Mouse (Mus musculus) forebrain, embryonic 10.5 days (tissue): ENCODE data around the gene Immp1l. TPM values are rescaled to one million over a fixed set of nuclear protein-coding genes. Genes with fewer than 3 reads are reported as not detected.

Source experiments
- DNase-seq: peaks from one replicate; pipeline ENCODE4 v3.0.0-alpha.2; 2017; ENCODE audit warnings: low spot score; ENCODE audit errors: extremely low spot score
- H3K27ac ChIP-seq: fragments of 300-500 bp; sonication (generic); 2 replicates; pipeline ENCODE4 v1.5.1; 2016; ENCODE audit warnings: mild to moderate bottlenecking
- H3K27me3 ChIP-seq: fragments of 300-500 bp; sonication (generic); 2 replicates; pipeline ENCODE4 v1.6.1; 2016; ENCODE audit warnings: mild to moderate bottlenecking; ENCODE audit not compliant: poor library complexity, severe bottlenecking
- H3K36me3 ChIP-seq: fragments of 300-500 bp; sonication (generic); replicated peaks from 2 replicates; pipeline ENCODE4 v1.6.1; 2016; ENCODE audit warnings: mild to moderate bottlenecking, moderate library complexity
- H3K4me1 ChIP-seq: fragments of 300-500 bp; sonication (generic); 2 replicates; pipeline ENCODE4 v1.6.1; 2016
- H3K4me3 ChIP-seq: fragments of 300-500 bp; sonication (generic); 2 replicates; pipeline ENCODE4 v1.5.1; 2016; ENCODE audit warnings: mild to moderate bottlenecking, moderate library complexity
- H3K9me3 ChIP-seq: fragments of 300-500 bp; sonication (generic); 2 replicates; pipeline ENCODE4 v1.6.1; 2016; ENCODE audit warnings: mild to moderate bottlenecking, moderate library complexity
- WGBS: fragments of 180-500 bp; shearing (Covaris S2); methylation state at CpG from one replicate; pipeline ENCODE4 v1.1.7; 2016; 5-methylcytosine and 5-hydroxymethylcytosine counted together
- microRNA-seq: library from miRNA; unstranded; fragments of <30 nt; microRNA quantifications from one replicate; pipeline ENCODE4, GENCODE M21; 2017
- polyA plus RNA-seq: library from polyadenylated mRNA; unstranded; fragments of >200 nt; fragmentation: Nextera tagmentation; extraction: Ambion mirVana; gene quantifications from 2 replicates; pipeline ENCODE4 v1.2.1, GENCODE M21; 2016

Gene Immp1l
- polyA plus RNA-seq, 1 experiment from 2014 or later = 139 TPM

DNA sequence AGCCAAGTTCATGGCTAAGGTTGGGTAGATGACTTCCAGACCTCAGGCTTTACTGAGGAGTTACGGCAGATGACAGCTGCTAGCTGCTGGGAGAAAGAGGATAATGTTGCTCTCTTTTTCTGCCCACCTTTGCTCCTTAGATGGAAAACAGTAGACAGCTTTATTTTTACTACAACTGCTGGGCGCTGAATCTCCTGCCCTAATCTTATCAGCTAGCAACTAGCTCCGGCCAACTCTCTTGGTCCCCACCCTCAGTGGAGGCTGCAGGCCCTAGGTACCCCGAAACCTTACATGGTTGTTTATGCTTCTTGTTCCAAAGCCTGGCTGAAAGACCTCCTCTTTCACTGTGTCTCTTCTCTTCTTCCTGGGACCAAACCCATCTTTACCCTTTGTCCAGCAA is 49.4 kb downstream of the Immp1l start:
- peaks cover 12% of the 10 kb centered on the region for H3K36me3 ChIP-seq
- no peaks in the 10 kb centered on the region for H3K4me1 ChIP-seq
- no peak for DNase-seq
- no peak overlapping the region for H3K4me3 ChIP-seq
- H3K27me3 ChIP-seq = no peaks in the 10 kb centered on the region
- H3K9me3 ChIP-seq = no peaks in the 10 kb centered on the region
- no peak overlapping the region for H3K27ac ChIP-seq
- WGBS = 86% methylated on average over 4 of the region's 4 CpGs

DNA sequence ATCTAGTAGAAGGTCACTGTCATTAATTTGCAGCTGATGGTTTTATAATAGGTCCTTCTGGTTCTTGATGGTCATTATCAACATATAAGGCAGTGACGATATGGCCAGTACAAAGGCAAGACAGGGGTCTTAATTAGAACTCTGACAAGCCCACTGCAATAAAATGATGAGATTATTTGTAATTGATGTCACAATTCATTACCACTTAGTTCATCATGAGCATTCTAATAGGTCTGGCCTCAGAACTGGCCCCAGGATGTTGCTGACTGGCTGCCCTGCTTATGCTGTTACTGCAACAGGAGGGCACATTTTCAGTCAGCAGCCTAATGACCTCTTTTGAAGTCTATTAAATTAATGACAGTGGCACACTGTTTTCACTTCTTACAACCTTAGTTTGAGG is 59.0 kb downstream of the Immp1l start:
- no peak overlapping the region for H3K4me3 ChIP-seq
- H3K27ac ChIP-seq = no peak overlapping the region
- H3K27me3 ChIP-seq = no peaks in the 10 kb centered on the region
- H3K9me3 ChIP-seq = no peaks in the 10 kb centered on the region
- H3K4me1 ChIP-seq = no peaks in the 10 kb centered on the region
- WGBS = 79% methylated on average over 1 of the region's 1 CpGs
- no peak for DNase-seq
- peaks cover 69% of the 10 kb centered on the region for H3K36me3 ChIP-seq

DNA sequence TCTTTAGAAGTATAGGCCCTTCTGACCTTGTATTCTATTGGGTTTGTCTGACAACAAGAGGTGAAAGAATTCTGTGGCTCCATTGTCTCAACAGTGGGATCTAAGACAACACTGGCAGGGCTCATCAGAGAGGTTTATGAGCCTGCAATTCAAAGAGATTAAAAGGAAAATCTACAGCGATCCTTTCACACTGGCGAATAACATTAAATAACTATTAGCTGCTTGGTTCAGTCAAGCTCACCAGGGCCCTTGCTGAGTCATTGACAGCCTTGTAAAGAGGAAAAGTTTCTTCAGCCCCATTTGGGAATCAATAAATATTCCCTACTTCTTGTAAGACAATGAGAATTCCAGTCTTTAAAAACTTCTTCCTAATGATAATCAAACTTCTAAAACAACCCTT is 69.5 kb downstream of the Immp1l start:
- no peaks in the 10 kb centered on the region for H3K9me3 ChIP-seq
- peak overlapping the region; percentile 65; the same call in 1 of the 2 replicates for H3K27ac ChIP-seq
- no peaks in the 10 kb centered on the region for H3K27me3 ChIP-seq
- H3K36me3 ChIP-seq = peaks cover 16% of the 10 kb centered on the region
- H3K4me3 ChIP-seq = no peak overlapping the region
- DNase-seq = no peak
- WGBS = 5% methylated on average over 2 of the region's 2 CpGs
- H3K4me1 ChIP-seq = peaks cover 53% of the 10 kb centered on the region

DNA sequence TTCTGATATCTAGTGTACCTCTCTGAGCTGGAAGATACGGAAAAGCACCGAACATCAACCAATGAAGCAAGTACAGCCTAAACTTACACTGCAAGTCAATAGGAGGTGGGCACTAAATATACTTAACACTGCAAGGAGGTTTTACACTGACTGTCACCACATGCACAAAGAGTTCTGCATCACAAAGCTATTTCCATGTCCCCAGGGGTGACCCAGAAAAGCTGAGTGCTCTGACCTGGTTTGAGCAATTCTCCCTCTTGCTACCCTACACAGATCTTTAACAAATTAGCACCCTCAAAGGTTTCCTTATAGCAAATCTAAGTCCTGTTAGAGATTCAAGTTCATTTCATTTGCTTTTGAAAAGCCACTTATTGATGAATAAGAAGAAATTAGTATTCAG is 73.6 kb downstream of the Immp1l start:
- Histone ChIP-seq H3K9me3 (no peaks in the 10 kb centered on the region), H3K27ac (no peak overlapping the region), H3K4me1 (peaks cover 28% of the 10 kb centered on the region), H3K27me3 (no peaks in the 10 kb centered on the region), H3K36me3 (peaks cover 17% of the 10 kb centered on the region), H3K4me3 (no peak overlapping the region)
- DNase-seq = no peak
- 99% methylated on average over 2 of the region's 2 CpGs for WGBS

DNA sequence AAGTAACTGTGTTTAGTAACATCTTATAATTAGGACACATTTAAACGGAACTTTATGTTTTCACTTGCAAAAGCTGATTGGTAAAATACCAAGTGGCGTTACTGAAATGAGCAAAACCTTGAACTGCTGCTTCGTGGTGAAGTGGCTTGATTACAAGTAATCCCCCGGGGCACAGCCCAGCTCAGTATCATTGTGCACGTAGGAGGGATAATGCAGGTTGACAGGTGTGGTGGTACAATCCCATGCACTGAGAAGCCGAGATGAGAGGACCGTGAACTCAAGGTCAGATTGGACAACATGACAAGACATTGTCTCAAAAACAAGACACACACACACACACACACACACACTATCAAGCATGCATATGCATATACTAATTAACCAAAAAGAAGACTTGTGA is 80.8 kb downstream of the Immp1l start:
- no peak overlapping the region for H3K27ac ChIP-seq
- peaks cover 8% of the 10 kb centered on the region; the same call in 1 of the 2 replicates for H3K9me3 ChIP-seq
- no peak for DNase-seq
- peaks cover 19% of the 10 kb centered on the region for H3K36me3 ChIP-seq
- 77% methylated on average over 7 of the region's 7 CpGs for WGBS
- H3K4me3 ChIP-seq = no peak overlapping the region
- H3K4me1 ChIP-seq = peaks cover 18% of the 10 kb centered on the region
- H3K27me3 ChIP-seq = no peaks in the 10 kb centered on the region

DNA sequence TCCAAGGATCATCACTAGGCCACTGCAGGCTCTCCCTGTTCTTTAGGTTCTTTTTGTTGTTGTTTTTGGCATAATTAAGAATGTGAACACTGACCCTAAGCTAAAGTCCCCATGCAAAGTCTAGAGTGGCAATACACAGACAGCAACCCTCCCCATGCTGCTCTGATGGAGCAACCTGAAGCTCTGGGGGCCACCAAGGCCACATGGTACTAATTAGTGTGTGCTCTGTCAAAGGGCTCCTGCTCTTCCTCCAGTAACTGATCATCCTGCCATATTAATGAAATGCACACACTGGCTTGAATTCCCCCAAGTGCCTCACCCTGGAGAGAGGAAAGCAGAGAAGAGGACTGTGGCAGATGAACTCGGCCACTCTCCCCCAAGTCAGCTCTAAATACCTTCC is 82.7 kb downstream of the Immp1l start:
- Histone ChIP-seq H3K4me1 (peaks cover 18% of the 10 kb centered on the region), H3K36me3 (peaks cover 8% of the 10 kb centered on the region), H3K4me3 (no peak overlapping the region), H3K27ac (peak overlapping the region; percentile 68), H3K9me3 (peaks cover 8% of the 10 kb centered on the region; the same call in 1 of the 2 replicates), H3K27me3 (no peaks in the 10 kb centered on the region)
- DNase-seq = no peak
- WGBS = 26% methylated on average over 1 of the region's 1 CpGs

DNA sequence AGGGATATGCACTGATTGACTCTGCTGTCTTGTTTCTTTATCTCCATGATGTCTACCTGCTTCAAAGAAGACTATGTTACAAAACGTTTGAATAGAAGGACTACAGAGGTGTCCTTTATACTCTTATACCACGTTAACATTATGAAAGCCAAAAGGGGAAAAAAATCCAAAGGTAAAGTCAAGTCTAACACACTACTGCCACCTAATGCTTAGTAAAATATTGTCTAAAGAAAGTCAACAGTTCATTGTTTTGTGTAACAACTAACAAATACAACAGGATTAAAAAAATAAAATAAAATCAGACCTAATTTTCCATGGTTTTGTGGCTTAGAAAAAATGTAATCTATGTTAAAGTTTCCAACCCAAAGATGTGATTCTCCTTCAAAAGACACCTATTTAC is 83.6 kb downstream of the Immp1l start:
- no peak for DNase-seq
- Histone ChIP-seq H3K36me3 (peaks cover 8% of the 10 kb centered on the region), H3K27ac (no peak overlapping the region), H3K4me3 (no peak overlapping the region), H3K9me3 (peaks cover 8% of the 10 kb centered on the region; the same call in 1 of the 2 replicates), H3K4me1 (peaks cover 18% of the 10 kb centered on the region), H3K27me3 (no peaks in the 10 kb centered on the region)
- 31% methylated on average over 2 of the region's 2 CpGs for WGBS

DNA sequence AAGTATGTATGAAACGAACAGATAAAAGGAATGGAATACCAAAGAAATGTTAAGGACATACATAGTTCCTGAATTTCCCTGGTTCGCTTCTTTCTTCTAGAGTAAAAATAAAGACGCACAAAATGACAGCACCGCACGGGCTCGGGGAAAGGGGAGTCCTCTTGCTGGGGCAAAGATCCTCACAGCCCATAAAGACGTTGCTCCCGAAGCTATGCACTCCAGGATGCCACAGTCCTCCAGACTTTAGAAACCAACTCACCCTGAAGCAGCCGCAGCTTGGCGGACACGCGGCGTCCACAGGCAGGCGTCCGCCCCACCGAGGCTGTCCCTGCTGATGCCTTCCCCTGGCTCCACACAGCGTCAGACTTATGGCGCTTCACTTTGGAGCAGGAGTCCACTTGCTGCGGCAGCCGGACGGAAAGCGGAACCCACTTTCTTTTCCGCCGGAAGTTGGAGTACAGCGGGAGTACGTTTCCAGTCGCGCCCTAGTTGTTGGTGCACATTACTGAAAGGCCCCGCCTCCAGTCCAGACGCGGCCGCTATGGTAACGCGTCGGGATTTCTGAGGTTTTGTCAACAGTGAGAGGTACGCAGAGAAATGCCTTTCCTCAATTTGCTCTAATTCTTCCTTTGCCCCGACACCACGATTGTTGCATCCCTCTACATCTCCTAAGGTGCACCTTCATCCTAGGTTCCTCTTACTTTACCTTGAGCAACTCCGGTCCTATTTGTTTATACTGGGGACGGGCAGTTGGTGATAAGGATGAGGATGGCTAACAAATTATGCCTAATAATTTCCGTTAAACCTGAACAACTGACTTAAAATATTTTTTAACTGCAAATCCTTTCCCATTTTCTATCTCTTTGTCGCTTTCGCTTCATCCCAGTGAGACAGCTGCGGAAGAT is 98.6 kb downstream of the Immp1l start, which contains the start of gene Dnajc24:
TSS of gene Dnajc24 (minus strand) at position 715 of the 905 bp plus-strand sequence.
- Histone ChIP-seq H3K9me3 (no peaks in the 10 kb centered on the region), H3K27me3 (no peaks in the 10 kb centered on the region), H3K27ac (peak within 1 kb of the TSS; percentile 92), H3K4me1 (peaks cover 14% of the 10 kb centered on the region), H3K36me3 (peaks cover 8% of the 10 kb centered on the region; the same call in 1 of the 2 replicates), H3K4me3 (peak within 1 kb of the TSS; percentile 90)
- DNase-seq = peak; percentile 94
- 2% methylated on average over 44 of the region's 44 CpGs for WGBS

DNA sequence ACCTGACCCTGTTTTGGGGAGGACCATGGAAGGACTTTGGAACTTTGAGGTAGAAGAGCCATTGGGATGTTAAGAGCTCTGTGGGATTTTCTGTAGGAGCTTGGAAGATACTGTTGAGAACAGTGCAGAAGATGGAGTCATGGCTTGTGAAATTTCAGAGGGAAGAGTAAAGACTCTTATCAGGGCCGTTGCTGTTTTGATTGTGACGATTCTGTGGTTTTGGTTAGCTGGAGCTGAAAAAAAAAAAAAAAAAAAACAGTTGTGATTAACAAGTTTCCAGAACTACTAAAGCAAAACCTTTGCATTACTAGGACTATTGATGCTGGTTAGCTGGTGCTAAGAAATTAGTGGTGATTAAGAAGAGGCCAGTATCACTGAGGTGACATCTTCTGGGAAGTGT is 104.0 kb downstream of the Immp1l start:
- Histone ChIP-seq H3K9me3 (no peaks in the 10 kb centered on the region), H3K27ac (no peak overlapping the region), H3K27me3 (no peaks in the 10 kb centered on the region), H3K4me3 (no peak overlapping the region), H3K36me3 (no peaks in the 10 kb centered on the region), H3K4me1 (peaks cover 5% of the 10 kb centered on the region)
- WGBS = 74% methylated on average over 2 of the region's 2 CpGs
- no peak for DNase-seq

Small RNA genes lying within 50 kb of the gene (microRNA-seq; reads per million reads assigned to microRNA genes)
- not detected for gene Gm22002

Other genes starting within 250 kb of the Immp1l start
- 76.8 and 79.6 TPM in 2 replicates for gene Pax6, start 235.7 kb upstream of the Immp1l start, polyA plus RNA-seq
- gene Elp4, start 74 bp upstream of the Immp1l start, polyA plus RNA-seq = 73.3 and 73.5 TPM in 2 replicates
- gene Dnajc24, start 98.9 kb downstream of the Immp1l start, polyA plus RNA-seq = 60.7 TPM in 2 replicates